Mouse (Mus musculus) heart, postnatal 0 days (tissue): ENCODE measurements around the gene Lce1a2.

Experiments
- CTCF ChIP-seq: IDR thresholded peaks from 2 replicates; pipeline ENCODE4 v1.5.1; 2016; ENCODE audit warnings: antibody characterized with exemption, control low read depth, low read depth
- EP300 ChIP-seq: IDR thresholded peaks from 2 replicates; pipeline ENCODE4 v1.6.1; 2016; ENCODE audit warnings: antibody characterized with exemption, low read depth

DNA sequence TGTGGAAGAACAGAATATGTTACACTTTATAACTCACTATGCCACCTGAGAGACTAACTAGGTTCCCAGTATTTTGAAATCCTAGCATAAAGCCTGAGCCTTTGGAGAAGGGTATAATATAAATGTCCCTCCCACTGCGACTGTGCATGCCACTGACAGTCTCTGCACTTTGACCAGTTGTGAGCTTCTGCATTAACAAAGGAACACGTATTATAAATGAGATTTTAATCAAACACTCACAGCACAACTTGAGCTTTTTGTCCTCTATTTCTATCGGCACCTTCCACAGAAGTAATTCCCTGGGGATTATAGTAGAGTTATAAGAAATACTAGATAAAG is 31.5 kb downstream of the Lce1a2 start:
- no peak for TF ChIP-seq CTCF
- no peak for TF ChIP-seq EP300
